Mouse (Mus musculus) stomach, postnatal 0 days (tissue): ENCODE results near the gene Tuba1b.
A peak's percentile ranks its signal among the peaks of the same experiment; 100 is the strongest.

Source experiments
- CTCF ChIP-seq: IDR thresholded peaks from 2 replicates; pipeline ENCODE4 v1.5.1; 2016; ENCODE audit warnings: antibody characterized with exemption, low read depth, mild to moderate bottlenecking, moderate library complexity
- EP300 ChIP-seq: optimal IDR thresholded peaks from 2 replicates; pipeline ENCODE3; 2016; ENCODE audit warnings: antibody characterized with exemption

GRCm38 (mm10) chr15:98928598-98929240 is 5.6 kb downstream of the Tuba1b start:
- TF ChIP-seq CTCF (peak; percentile 88), EP300 (no peak)
